Mouse (Mus musculus): ENCODE data around the gene Cdc42ep1.

GRCm38 (mm10) chr15:78807141-78807540, 35.3 kb upstream of the Cdc42ep1 start:
- no peak for TF ChIP-seq CTCF (IDR thresholded peaks at IDR 0.05; ENCODE audit: low read depth, low read length)
- no peak for TF ChIP-seq POLR2A (IDR thresholded peaks at IDR 0.05; ENCODE audit: borderline replicate concordance, low read depth, low read length)
